Mouse (Mus musculus): ENCODE measurements around the gene Dzip1. TPM values are rescaled to one million over a fixed set of nuclear protein-coding genes. Genes with fewer than 3 reads are reported as not detected.
A peak's percentile ranks its signal among the peaks of the same experiment; 100 is the strongest.

The Dzip1 gene
- polyA plus RNA-seq, 1 experiment from 2014 or later = 7.3 TPM

DNA sequence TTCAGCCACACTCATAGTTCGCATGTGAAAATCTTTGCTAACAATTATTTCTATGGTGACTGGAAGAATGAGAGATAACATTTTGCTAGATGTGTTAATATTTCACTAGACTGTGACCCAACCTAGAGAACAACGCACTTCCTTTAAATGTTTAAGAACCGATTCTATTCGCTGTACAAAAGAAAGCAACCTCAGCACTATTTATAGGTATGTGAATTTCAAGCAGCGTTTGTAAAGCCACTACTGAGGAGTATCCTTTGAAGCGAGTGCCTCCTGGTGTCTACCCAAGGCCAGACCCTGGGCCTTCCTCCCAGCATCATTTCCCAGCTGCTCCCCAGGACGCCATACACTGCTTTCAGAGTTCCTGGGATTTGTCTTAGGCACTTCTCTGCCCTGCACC, 4.6 kb downstream of the Dzip1 start:
- Histone ChIP-seq H3K36me3 (ENCODE audit: control insufficient read depth, insufficient read depth, low read length) (peaks cover 12% of the 10 kb centered on the region), H3K4me2 (ENCODE audit: low read length) (no peak overlapping the region), H3K9me3 (ENCODE audit: control insufficient read depth, low read length) (no peaks in the 10 kb centered on the region), H3K27ac (replicated peaks in 1 of 2; ENCODE audit: control insufficient read depth in 1 of 2, insufficient read depth in 1 of 2, low read depth in 2 of 2, low read length in 2 of 2) (no peak overlapping the region), H3K4me1 (ENCODE audit: control insufficient read depth in 2 of 2, insufficient read depth in 2 of 2, low read length in 2 of 2) (peaks cover 12 to 28% of the 10 kb centered on the region in 2 experiments), H3K27me3 (ENCODE audit: control insufficient read depth, insufficient read depth, low read length) (peaks cover 8% of the 10 kb centered on the region; the same call in 1 of the 2 replicates), H3K9ac (ENCODE audit: low read length) (no peak overlapping the region), H3K4me3 (ENCODE audit: control insufficient read depth in 1 of 2, insufficient read depth in 1 of 2, low read depth in 1 of 2, low read length in 2 of 2) (no peak overlapping the region)
- 59% methylated on average over 7 of the region's 7 CpGs for WGBS
- no peak for ATAC-seq (ENCODE audit: insufficient number of reproducible peaks, insufficient read depth, low FRiP score, low read depth)

- Histone ChIP-seq H3K9ac (ENCODE audit: low read length) (no peak overlapping the region), H3K27me3 (ENCODE audit: control insufficient read depth, insufficient read depth, low read length) (peaks cover 8% of the 10 kb centered on the region; the same call in 1 of the 2 replicates), H3K4me2 (ENCODE audit: low read length) (no peak overlapping the region), H3K27ac (replicated peaks in 1 of 2; ENCODE audit: control insufficient read depth in 1 of 2, insufficient read depth in 1 of 2, low read depth in 2 of 2, low read length in 2 of 2) (no peak overlapping the region), H3K9me3 (ENCODE audit: control insufficient read depth, low read length) (no peaks in the 10 kb centered on the region), H3K4me3 (ENCODE audit: control insufficient read depth in 1 of 2, insufficient read depth in 1 of 2, low read depth in 1 of 2, low read length in 2 of 2) (no peak overlapping the region), H3K36me3 (ENCODE audit: control insufficient read depth, insufficient read depth, low read length) (peaks cover 12% of the 10 kb centered on the region), H3K4me1 (ENCODE audit: control insufficient read depth in 2 of 2, insufficient read depth in 2 of 2, low read length in 2 of 2) (peaks cover 10 to 20% of the 10 kb centered on the region in 2 experiments)
- no peak for ATAC-seq (ENCODE audit: insufficient number of reproducible peaks, insufficient read depth, low FRiP score, low read depth)
- WGBS = 65% methylated on average over 8 of the region's 8 CpGs
Observed at GRCm38 (mm10) chr14:118919025-118919424, 6.2 kb downstream of the Dzip1 start.

GRCm38 (mm10) chr14:118913651-118914050, 11.6 kb downstream of the Dzip1 start:
- Histone ChIP-seq H3K27me3 (ENCODE audit: control insufficient read depth, insufficient read depth, low read length) (no peaks in the 10 kb centered on the region), H3K4me2 (ENCODE audit: low read length) (no peak overlapping the region), H3K27ac (replicated peaks in 1 of 2; ENCODE audit: control insufficient read depth in 1 of 2, insufficient read depth in 1 of 2, low read depth in 2 of 2, low read length in 2 of 2) (no peak overlapping the region), H3K4me3 (ENCODE audit: control insufficient read depth in 1 of 2, insufficient read depth in 1 of 2, low read depth in 1 of 2, low read length in 2 of 2) (no peak overlapping the region), H3K4me1 (ENCODE audit: control insufficient read depth in 2 of 2, insufficient read depth in 2 of 2, low read length in 2 of 2) (peaks cover 0 to 3% of the 10 kb centered on the region in 2 experiments; a peak in 1 of 4 replicates), H3K9me3 (ENCODE audit: control insufficient read depth, low read length) (no peaks in the 10 kb centered on the region), H3K36me3 (ENCODE audit: control insufficient read depth, insufficient read depth, low read length) (peaks cover 36% of the 10 kb centered on the region), H3K9ac (ENCODE audit: low read length) (no peak overlapping the region)
- no peak for ATAC-seq (ENCODE audit: insufficient number of reproducible peaks, insufficient read depth, low FRiP score, low read depth)
- 53% methylated on average over 5 of the region's 5 CpGs for WGBS

- WGBS = 94% methylated on average over 6 of the region's 6 CpGs
- H3K36me3 ChIP-seq (ENCODE audit: control insufficient read depth, insufficient read depth, low read length) = peaks cover 36% of the 10 kb centered on the region
Observed at GRCm38 (mm10) chr14:118911521-118911920, 13.7 kb downstream of the Dzip1 start.

DNA sequence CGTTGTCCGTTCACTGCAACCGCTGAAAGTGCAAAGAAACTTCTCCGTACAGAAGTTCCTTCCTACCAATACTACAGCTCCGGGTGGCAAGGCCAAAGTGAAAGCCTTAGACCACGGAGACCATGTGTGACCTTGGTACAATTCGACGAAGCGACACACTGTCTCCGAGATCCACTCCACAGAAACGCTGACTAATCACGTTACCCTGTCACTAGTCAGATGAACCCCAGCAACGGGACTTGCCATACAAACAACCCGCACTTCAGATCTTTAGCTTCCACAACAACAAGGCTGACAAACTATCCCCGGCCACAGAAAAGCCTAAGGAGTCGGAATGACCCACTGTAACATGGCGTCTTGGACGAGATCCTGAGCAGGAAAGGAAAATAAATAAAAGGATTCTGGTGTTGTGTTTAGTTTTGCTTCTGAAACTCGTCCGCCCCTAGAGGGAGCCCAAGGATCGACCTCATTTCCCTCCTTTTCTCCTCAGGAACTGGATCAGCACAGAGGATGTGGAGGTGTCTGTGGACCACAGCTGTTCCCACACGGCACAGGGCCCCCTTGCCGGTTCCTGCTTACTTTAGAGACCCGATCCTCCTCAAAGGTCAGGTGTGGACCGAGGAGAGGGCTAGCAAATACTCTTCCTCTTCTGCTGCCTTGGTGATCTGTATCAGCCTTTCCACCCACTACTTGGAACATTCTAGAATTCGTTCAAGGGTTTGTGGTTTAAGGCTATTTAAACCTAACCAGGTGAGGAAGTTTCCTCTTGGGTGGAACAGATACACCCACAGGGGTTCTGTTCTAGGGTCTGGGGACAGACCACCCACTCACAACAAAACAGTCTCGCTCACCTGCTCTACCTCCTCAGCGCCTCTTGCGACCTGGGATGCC, 14.7 kb downstream of the Dzip1 start:
- no peak for ATAC-seq (ENCODE audit: insufficient number of reproducible peaks, insufficient read depth, low FRiP score, low read depth)
- Histone ChIP-seq H3K27ac (replicated peaks in 1 of 2; ENCODE audit: control insufficient read depth in 1 of 2, insufficient read depth in 1 of 2, low read depth in 2 of 2, low read length in 2 of 2) (no peak overlapping the region; a peak in 1 of 4 replicates), H3K4me2 (ENCODE audit: low read length) (peak overlapping the region; percentile 27), H3K4me3 (ENCODE audit: control insufficient read depth in 1 of 2, insufficient read depth in 1 of 2, low read depth in 1 of 2, low read length in 2 of 2) (no peak overlapping the region), H3K36me3 (ENCODE audit: control insufficient read depth, insufficient read depth, low read length) (peaks cover 39% of the 10 kb centered on the region), H3K27me3 (ENCODE audit: control insufficient read depth, insufficient read depth, low read length) (no peaks in the 10 kb centered on the region), H3K4me1 (ENCODE audit: control insufficient read depth in 2 of 2, insufficient read depth in 2 of 2, low read length in 2 of 2) (peaks cover 11 to 13% of the 10 kb centered on the region in 2 experiments), H3K9me3 (ENCODE audit: control insufficient read depth, low read length) (no peaks in the 10 kb centered on the region), H3K9ac (ENCODE audit: low read length) (peak overlapping the region; percentile 40; the same call in 1 of the 2 replicates)
- WGBS = 60% methylated on average over 29 of the region's 29 CpGs

More at GRCm38 (mm10) chr14:118911521-118911920, 13.7 kb downstream of the Dzip1 start:
- Histone ChIP-seq H3K9me3 (ENCODE audit: control insufficient read depth, low read length) (no peaks in the 10 kb centered on the region), H3K4me2 (ENCODE audit: low read length) (no peak overlapping the region), H3K27ac (replicated peaks in 1 of 2; ENCODE audit: control insufficient read depth in 1 of 2, insufficient read depth in 1 of 2, low read depth in 2 of 2, low read length in 2 of 2) (no peak overlapping the region), H3K4me3 (ENCODE audit: control insufficient read depth in 1 of 2, insufficient read depth in 1 of 2, low read depth in 1 of 2, low read length in 2 of 2) (no peak overlapping the region), H3K9ac (ENCODE audit: low read length) (no peak overlapping the region), H3K4me1 (ENCODE audit: control insufficient read depth in 2 of 2, insufficient read depth in 2 of 2, low read length in 2 of 2) (peaks cover 11 to 13% of the 10 kb centered on the region in 2 experiments), H3K27me3 (ENCODE audit: control insufficient read depth, insufficient read depth, low read length) (no peaks in the 10 kb centered on the region)
- no peak for ATAC-seq (ENCODE audit: insufficient number of reproducible peaks, insufficient read depth, low FRiP score, low read depth)

DNA sequence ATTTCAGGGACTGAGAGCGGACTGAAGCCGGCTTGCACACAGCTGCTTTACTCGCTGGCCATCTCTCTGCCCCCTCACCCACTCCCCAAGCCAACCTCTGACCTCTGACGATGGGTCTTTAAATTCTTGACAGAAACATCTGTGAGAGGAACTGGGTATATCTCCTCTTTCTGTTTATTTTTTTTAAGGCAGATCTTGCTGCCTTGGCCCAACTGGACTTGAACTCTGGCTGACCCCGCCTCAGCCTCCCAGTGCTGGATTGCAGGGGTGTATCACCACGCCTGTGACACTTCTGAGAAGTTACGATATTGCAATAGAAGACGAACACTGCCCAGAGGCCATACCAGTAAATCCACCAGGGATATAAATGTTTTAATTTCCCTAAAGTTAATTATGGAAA, 15.4 kb downstream of the Dzip1 start:
- Histone ChIP-seq H3K4me1 (ENCODE audit: control insufficient read depth in 2 of 2, insufficient read depth in 2 of 2, low read length in 2 of 2) (peaks cover 11 to 13% of the 10 kb centered on the region in 2 experiments), H3K9me3 (ENCODE audit: control insufficient read depth, low read length) (no peaks in the 10 kb centered on the region), H3K4me3 (ENCODE audit: control insufficient read depth in 1 of 2, insufficient read depth in 1 of 2, low read depth in 1 of 2, low read length in 2 of 2) (no peak overlapping the region), H3K9ac (ENCODE audit: low read length) (no peak overlapping the region), H3K4me2 (ENCODE audit: low read length) (no peak overlapping the region), H3K27ac (replicated peaks in 1 of 2; ENCODE audit: control insufficient read depth in 1 of 2, insufficient read depth in 1 of 2, low read depth in 2 of 2, low read length in 2 of 2) (no peak overlapping the region), H3K36me3 (ENCODE audit: control insufficient read depth, insufficient read depth, low read length) (peaks cover 41% of the 10 kb centered on the region), H3K27me3 (ENCODE audit: control insufficient read depth, insufficient read depth, low read length) (no peaks in the 10 kb centered on the region)
- ATAC-seq (ENCODE audit: insufficient number of reproducible peaks, insufficient read depth, low FRiP score, low read depth) = no peak
- WGBS = 67% methylated on average over 8 of the region's 8 CpGs

- H3K27me3 ChIP-seq (ENCODE audit: control insufficient read depth, insufficient read depth, low read length) = no peaks in the 10 kb centered on the region
- H3K36me3 ChIP-seq (ENCODE audit: control insufficient read depth, insufficient read depth, low read length) = peaks cover 60% of the 10 kb centered on the region
- 27% methylated on average over 8 of the region's 8 CpGs for WGBS
- peak overlapping the region; percentile 21; the same call in 1 of the 2 replicates for H3K9ac ChIP-seq (ENCODE audit: low read length)
- no peak overlapping the region; a peak in 1 of 4 replicates for H3K27ac ChIP-seq (replicated peaks in 1 of 2; ENCODE audit: control insufficient read depth in 1 of 2, insufficient read depth in 1 of 2, low read depth in 2 of 2, low read length in 2 of 2)
- H3K4me2 ChIP-seq (ENCODE audit: low read length) = peak overlapping the region; percentile 16; the same call in 1 of the 2 replicates
- 0 out of 2 replicates have a peak, but pooled peaks have one; percentile 19 for ATAC-seq (ENCODE audit: insufficient number of reproducible peaks, insufficient read depth, low FRiP score, low read depth)
- peaks cover 11 to 13% of the 10 kb centered on the region in 2 experiments for H3K4me1 ChIP-seq (ENCODE audit: control insufficient read depth in 2 of 2, insufficient read depth in 2 of 2, low read length in 2 of 2)
- no peak overlapping the region for H3K4me3 ChIP-seq (ENCODE audit: control insufficient read depth in 1 of 2, insufficient read depth in 1 of 2, low read depth in 1 of 2, low read length in 2 of 2)
- no peaks in the 10 kb centered on the region for H3K9me3 ChIP-seq (ENCODE audit: control insufficient read depth, low read length)
Observed at GRCm38 (mm10) chr14:118907592-118907991, 17.7 kb downstream of the Dzip1 start.
